Mouse (Mus musculus) CH12.LX (cell line): Measurements from ENCODE around the gene Clpsl2. TPM values are rescaled to one million over a fixed set of nuclear protein-coding genes. Genes with fewer than 3 reads are reported as not detected.

Source experiments
- DNase-seq: peaks from one replicate; pipeline ENCODE4 v3.0.0-alpha.2; 2013; ENCODE audit errors: extremely low read depth
- H3K27ac ChIP-seq: 2 replicates; pipeline ENCODE4 v1.5.1; 2012; ENCODE audit warnings: low read depth, mild to moderate bottlenecking, control low read depth, moderate library complexity; ENCODE audit not compliant: insufficient read depth
- H3K27me3 ChIP-seq: replicated peaks from 2 replicates; pipeline ENCODE3; 2012; ENCODE audit warnings: inconsistent platforms
- H3K36me3 ChIP-seq, 2 experiments: replicated peaks in 1 of 2; 2 replicates each; pipeline versions ENCODE3 to v1.6.1; 2012; ENCODE audit warnings: inconsistent platforms in 1 of 2, low read length in 1 of 2, mild to moderate bottlenecking in 1 of 2, mixed read lengths in 1 of 2, moderate library complexity in 1 of 2; ENCODE audit not compliant: control insufficient read depth in 1 of 2, insufficient read depth in 1 of 2
- H3K4me1 ChIP-seq, 2 experiments: 2 replicates each; pipeline ENCODE4 v1.6.1; 2012; ENCODE audit warnings: inconsistent platforms in 1 of 2, moderate library complexity in 1 of 2; ENCODE audit not compliant: insufficient read depth in 2 of 2, control insufficient read depth in 1 of 2
- H3K4me2 ChIP-seq: 2 replicates; pipeline ENCODE4 v1.6.1; 2012; ENCODE audit warnings: low read depth, mild to moderate bottlenecking, control low read depth; ENCODE audit not compliant: poor library complexity, insufficient read depth, severe bottlenecking
- H3K4me3 ChIP-seq, 3 experiments: fragments of 150-350 bp in 1 of 3; sonication (generic) in 1 of 3; replicated peaks in 1 of 3; 2 replicates each; pipeline versions ENCODE3 to v1.5.1; 2011 to 2012; ENCODE audit warnings: low read depth in 2 of 3, low read length in 2 of 3, mild to moderate bottlenecking in 2 of 3, moderate library complexity in 2 of 3, control low read depth in 1 of 3, improper control_type of control experiment in 1 of 3, inconsistent platforms in 1 of 3, mixed read lengths in 1 of 3; ENCODE audit not compliant: poor library complexity in 1 of 3
- H3K79me2 ChIP-seq: replicated peaks from 2 replicates; pipeline ENCODE4 v1.6.1; 2012; ENCODE audit warnings: mild to moderate bottlenecking, moderate library complexity; ENCODE audit not compliant: control insufficient read depth, poor library complexity, insufficient read depth, severe bottlenecking; ENCODE audit errors: extremely low read depth
- H3K9ac ChIP-seq: 2 replicates; pipeline ENCODE4 v1.6.1; 2012; ENCODE audit warnings: low read depth, mild to moderate bottlenecking, control low read depth, moderate library complexity; ENCODE audit not compliant: insufficient read depth
- H3K9me3 ChIP-seq: replicated peaks from 2 replicates; pipeline ENCODE3; 2012; ENCODE audit warnings: low read length, inconsistent platforms, mixed read lengths
- BHLHE40 ChIP-seq: IDR thresholded peaks from 2 replicates; pipeline ENCODE4 v1.6.1; 2011; ENCODE audit warnings: mild to moderate bottlenecking, low read depth, low read length, improper control_type of control experiment
- CHD1 ChIP-seq: IDR thresholded peaks from 2 replicates; pipeline ENCODE4 v1.6.1; 2012; ENCODE audit warnings: low read depth, low read length, improper control_type of control experiment, inconsistent platforms
- CTCF ChIP-seq, 2 experiments: IDR thresholded peaks in 1 of 2; conservative IDR thresholded peaks in 1 of 2; 2 replicates each; pipeline ENCODE4 v1.5.1; 2011 to 2012; ENCODE audit warnings: low read depth in 2 of 2, low read length in 2 of 2, improper control_type of control experiment in 1 of 2, inconsistent platforms in 1 of 2, mild to moderate bottlenecking in 1 of 2, moderate library complexity in 1 of 2
- EP300 ChIP-seq: IDR thresholded peaks from 2 replicates; pipeline ENCODE4 v1.6.1; 2011; ENCODE audit warnings: low read length, improper control_type of control experiment
- ETS1 ChIP-seq: conservative IDR thresholded peaks from 2 replicates; pipeline ENCODE4 v1.6.1; 2012; ENCODE audit warnings: low read depth, mild to moderate bottlenecking, inconsistent platforms, low read length, improper control_type of control experiment, moderate library complexity
- HCFC1 ChIP-seq: IDR thresholded peaks from 2 replicates; pipeline ENCODE4 v1.6.1; 2012; ENCODE audit warnings: low read depth, mild to moderate bottlenecking, inconsistent platforms, low read length, improper control_type of control experiment
- JUN ChIP-seq: IDR thresholded peaks from 2 replicates; pipeline ENCODE4 v1.6.1; 2011; ENCODE audit warnings: low read depth, mild to moderate bottlenecking, low read length, improper control_type of control experiment, moderate library complexity; ENCODE audit not compliant: insufficient read depth
- MAFK ChIP-seq: IDR thresholded peaks from 2 replicates; pipeline ENCODE4 v1.6.1; 2011; ENCODE audit warnings: low read length, improper control_type of control experiment; ENCODE audit not compliant: insufficient replicate concordance
- MAX ChIP-seq: IDR thresholded peaks from 2 replicates; pipeline ENCODE4 v1.6.1; 2011; ENCODE audit warnings: low read length, improper control_type of control experiment
- NELFE ChIP-seq: IDR thresholded peaks from 2 replicates; pipeline ENCODE4 v1.6.1; 2011; ENCODE audit warnings: low read depth, low read length, improper control_type of control experiment
- NRF1 ChIP-seq: IDR thresholded peaks from 2 replicates; pipeline ENCODE4 v1.6.1; 2014; ENCODE audit warnings: low read depth, mild to moderate bottlenecking, inconsistent platforms, low read length, improper control_type of control experiment, moderate library complexity
- POLR2A ChIP-seq: IDR thresholded peaks from 2 replicates; pipeline ENCODE4 v1.6.1; 2011; ENCODE audit warnings: low read depth, mild to moderate bottlenecking, improper control_type of control experiment, low read length
- POLR2AphosphoS2 ChIP-seq: IDR thresholded peaks from 2 replicates; pipeline ENCODE4 v1.6.1; 2011; ENCODE audit warnings: low read depth, low read length, improper control_type of control experiment
- RAD21 ChIP-seq: IDR thresholded peaks from 2 replicates; pipeline ENCODE4 v1.6.1; 2011; ENCODE audit warnings: low read depth, mild to moderate bottlenecking, low read length, improper control_type of control experiment, moderate library complexity
- RCOR1 ChIP-seq: conservative IDR thresholded peaks from 2 replicates; pipeline ENCODE4 v1.6.1; 2012; ENCODE audit warnings: low read depth, mild to moderate bottlenecking, inconsistent platforms, low read length, improper control_type of control experiment
- SMC3 ChIP-seq: IDR thresholded peaks from 2 replicates; pipeline ENCODE4 v1.6.1; 2011; ENCODE audit warnings: low read depth, low read length, improper control_type of control experiment
- USF1 ChIP-seq: IDR thresholded peaks from 2 replicates; pipeline ENCODE4 v1.6.1; 2014; ENCODE audit warnings: low read depth, mild to moderate bottlenecking, inconsistent platforms, low read length, improper control_type of control experiment
- USF2 ChIP-seq: conservative IDR thresholded peaks from 2 replicates; pipeline ENCODE4 v1.6.1; 2011; ENCODE audit warnings: low read depth, low read length, improper control_type of control experiment
- ZNF384 ChIP-seq: IDR thresholded peaks from 2 replicates; pipeline ENCODE4 v1.6.1; 2012; ENCODE audit warnings: low read depth, low read length, improper control_type of control experiment, inconsistent platforms
- dilution Hi-C: fragments of 300-500 bp; cut with MboI; formaldehyde crosslinking; loops from 2 replicates; pipeline ENCODE4 v1.14.3; 2020; ENCODE audit warnings: low sequenced_read_pairs; ENCODE audit not compliant: extremely low pct_unique_long_range_greater_than_20kb, extremely low pct_ligation_motif_present
- in situ Hi-C: fragments of 300-500 bp; cut with MboI; formaldehyde crosslinking; loops from 3 replicates; pipeline ENCODE4 v1.14.3; 2019; ENCODE audit warnings: low sequenced_read_pairs, low pct_ligation_motif_present, low pct_unique_long_range_greater_than_20kb, mixed read lengths
- polyA plus RNA-seq: library from polyadenylated mRNA; unstranded; fragments of >175 nt; gene quantifications from 2 replicates; pipeline ENCODE4 v1.2.1, GENCODE M21; 2012; ENCODE audit warnings: low read depth; ENCODE audit not compliant: insufficient read length
- total RNA-seq, 2 experiments: library from RNA; depleted of rRNA; stranded (reverse); fragments of 300-350 nt in 1 of 2; fragments of >200 nt in 1 of 2; gene quantifications; 2 replicates each; pipeline ENCODE4 v1.2.3; 2012 to 2014

The Clpsl2 gene
- total and polyA plus RNA-seq, 3 experiments = not detected

DNA sequence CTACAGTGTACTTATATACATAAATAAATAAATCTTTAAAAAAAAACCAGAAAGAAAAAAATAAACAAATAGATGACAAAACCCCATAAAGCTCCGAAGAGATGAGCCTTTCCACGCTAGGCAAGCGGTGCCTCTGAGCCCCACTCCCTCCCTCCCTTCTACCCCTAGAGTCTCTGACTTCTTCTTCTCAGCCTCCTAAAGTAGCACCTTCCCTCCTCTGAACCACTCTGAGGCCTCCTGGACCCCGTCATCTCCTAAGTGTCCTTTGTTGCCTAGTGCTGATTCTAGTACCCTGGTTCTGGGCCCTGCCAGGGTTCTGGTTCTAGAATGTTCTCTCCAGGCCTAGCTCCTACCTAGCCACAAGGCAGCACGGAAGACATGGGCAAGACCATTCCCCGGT lies 18.7 kb upstream of the Clpsl2 start, which contains the start of gene Armc12:
Armc12 (plus strand) TSS at position 301 of the 400 bp plus-strand sequence.
- Histone ChIP-seq H3K9ac (no peak within 1 kb of the TSS), H3K4me3 (no peak within 1 kb of the TSS), H3K36me3 (no peaks in the 10 kb centered on the region), H3K27me3 (no peaks in the 10 kb centered on the region), H3K9me3 (no peaks in the 10 kb centered on the region), H3K4me2 (no peak within 1 kb of the TSS), H3K27ac (no peak within 1 kb of the TSS), H3K79me2 (no peaks in the 10 kb centered on the region), H3K4me1 (peaks cover 4 to 19% of the 10 kb centered on the region in 2 experiments; a peak in 3 of 4 replicates)
- DNase-seq = no peak
- dilution Hi-C loops (no loop called here), in situ Hi-C loops (loop anchor here (10.0 kb wide), 1 partner anchor 156 kb away; no protein-coding TSS in a partner anchor)
- TF ChIP-seq BHLHE40 (no peak), ETS1 (no peak), RAD21 (no peak), ZNF384 (no peak), HCFC1 (no peak), EP300 (no peak), MAFK (no peak), SMC3 (no peak), JUN (no peak), POLR2A (no peak), RCOR1 (no peak), CTCF (conservative IDR thresholded peaks at IDR 0.05 in 1 of 2, IDR thresholded peaks at IDR 0.05 in 1 of 2; ENCODE audit: low read depth in 2 of 2, low read length in 2 of 2) (no peak)

DNA sequence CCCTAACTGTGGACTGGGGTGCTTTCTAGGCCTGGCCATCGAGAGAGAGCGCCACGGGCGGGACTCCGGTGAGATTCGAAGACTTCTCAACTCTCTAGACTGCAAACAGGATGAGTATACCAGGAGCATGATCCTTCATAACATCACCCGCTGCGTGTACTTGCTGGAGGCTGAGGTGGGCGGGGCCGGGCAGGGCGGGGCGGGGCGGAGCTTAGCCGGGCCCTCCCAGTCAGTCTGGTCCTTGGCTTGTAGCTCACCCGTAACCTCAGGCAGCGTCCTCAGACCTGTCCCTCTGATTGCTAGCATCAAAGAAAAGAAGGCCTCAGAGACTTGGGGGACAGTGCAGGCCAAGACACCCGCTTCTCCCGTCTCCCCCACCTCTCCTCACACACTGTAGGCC lies 17.3 kb upstream of the Clpsl2 start:
- Histone ChIP-seq H3K9me3 (no peaks in the 10 kb centered on the region), H3K9ac (no peak overlapping the region), H3K4me3 (no peak overlapping the region), H3K36me3 (no peaks in the 10 kb centered on the region), H3K79me2 (no peaks in the 10 kb centered on the region), H3K27me3 (no peaks in the 10 kb centered on the region), H3K4me1 (peaks cover 4 to 15% of the 10 kb centered on the region in 2 experiments; a peak in 3 of 4 replicates), H3K27ac (no peak overlapping the region), H3K4me2 (no peak overlapping the region)
- in situ Hi-C loops = loop anchor here (10.0 kb wide), 1 partner anchor 157 kb away; no protein-coding TSS in a partner anchor
- dilution Hi-C loops = no loop called here
- no peak for TF ChIP-seq USF2
- TF ChIP-seq POLR2A = no peak
- no peak for TF ChIP-seq SMC3
- no peak for TF ChIP-seq MAX
- TF ChIP-seq HCFC1 = no peak
- no peak for TF ChIP-seq NELFE
- TF ChIP-seq CTCF (conservative IDR thresholded peaks at IDR 0.05 in 1 of 2, IDR thresholded peaks at IDR 0.05 in 1 of 2; ENCODE audit: low read depth in 2 of 2, low read length in 2 of 2) = no peak
- TF ChIP-seq USF1 = no peak
- TF ChIP-seq ETS1 = no peak
- TF ChIP-seq NRF1 = no peak
- TF ChIP-seq POLR2AphosphoS2 = no peak
- no peak for TF ChIP-seq CHD1
- DNase-seq = no peak
